Mouse (Mus musculus) erythroblast, embryonic 14.5 days (primary cell): ENCODE measurements around the gene Anapc13.

Source experiments
- GATA1 ChIP-seq: IDR thresholded peaks from 2 replicates; pipeline ENCODE4 v1.6.1; 2012; ENCODE audit warnings: low read length, inconsistent platforms, mixed read lengths
- TAL1 ChIP-seq: IDR thresholded peaks from 3 replicates; pipeline ENCODE4 v1.6.1; 2012; ENCODE audit warnings: low read length, inconsistent platforms, mixed read lengths

GRCm38 (mm10) chr9:102636553-102636952 lies 10.5 kb downstream of the Anapc13 start:
- TF ChIP-seq GATA1 (no peak), TAL1 (no peak)
